Mouse (Mus musculus) limb, embryonic 11.5 days (tissue): Measurements from ENCODE around the gene Slc1a1. TPM values are rescaled to one million over a fixed set of nuclear protein-coding genes. Genes with fewer than 3 reads are reported as not detected.

Experiments used
- ATAC-seq: fragments of 200-750 bp; cut with Nextera tagmentation; 2 replicates; pipeline ENCODE4 v1.8.0; 2017; ENCODE audit warnings: low read depth; ENCODE audit not compliant: insufficient number of reproducible peaks, low FRiP score, low TSS enrichment
- DNase-seq: peaks from one replicate; pipeline ENCODE4 v3.0.0-alpha.2; 2015; ENCODE audit warnings: low spot score
- H3K27ac ChIP-seq: fragments of 300-500 bp; sonication (generic); replicated peaks from 2 replicates; pipeline ENCODE4 v1.5.1; 2014; ENCODE audit warnings: low read depth, mild to moderate bottlenecking, low read length
- H3K27me3 ChIP-seq: fragments of 300-500 bp; sonication (generic); 2 replicates; pipeline ENCODE4 v1.6.1; 2014; ENCODE audit warnings: mild to moderate bottlenecking, low read length, mixed read lengths; ENCODE audit not compliant: control insufficient read depth, insufficient read depth
- H3K36me3 ChIP-seq: fragments of 300-500 bp; sonication (generic); 2 replicates; pipeline ENCODE4 v1.6.1; 2014; ENCODE audit warnings: mild to moderate bottlenecking, low read length, moderate library complexity, mixed read lengths; ENCODE audit not compliant: control insufficient read depth, insufficient read depth
- H3K4me1 ChIP-seq: fragments of 300-500 bp; sonication (generic); 2 replicates; pipeline ENCODE4 v1.6.1; 2014; ENCODE audit warnings: low read length, mixed read lengths; ENCODE audit not compliant: control insufficient read depth, insufficient read depth
- H3K4me2 ChIP-seq: fragments of 300-500 bp; sonication (generic); 2 replicates; pipeline ENCODE4 v1.6.1; 2014; ENCODE audit warnings: low read depth, mild to moderate bottlenecking, moderate library complexity; ENCODE audit not compliant: severe bottlenecking
- H3K4me3 ChIP-seq: fragments of 300-500 bp; sonication (generic); 2 replicates; pipeline ENCODE4 v1.5.1; 2014; ENCODE audit warnings: low read depth, low read length
- H3K9ac ChIP-seq: fragments of 300-500 bp; sonication (generic); 2 replicates; pipeline ENCODE4 v1.6.1; 2014; ENCODE audit warnings: mild to moderate bottlenecking, low read length
- H3K9me3 ChIP-seq: fragments of 300-500 bp; sonication (generic); 2 replicates; pipeline ENCODE4 v1.6.1; 2016; ENCODE audit warnings: low read length; ENCODE audit not compliant: control insufficient read depth
- WGBS: fragments of 180-500 bp; shearing (Covaris S2); extraction: QIAGEN DNeasy Blood & Tissue Kit; methylation state at CpG from one replicate; pipeline ENCODE4 v1.1.7; 2014; 5-methylcytosine and 5-hydroxymethylcytosine counted together
- polyA plus RNA-seq: library from polyadenylated mRNA; unstranded; fragments of >200 nt; fragmentation: Nextera tagmentation; extraction: Ambion mirVana; gene quantifications from 2 replicates; pipeline ENCODE4 v1.2.1, GENCODE M21; 2014

Slc1a1 gene
- polyA plus RNA-seq: 0.31 and 0.36 TPM in 2 replicates

DNA sequence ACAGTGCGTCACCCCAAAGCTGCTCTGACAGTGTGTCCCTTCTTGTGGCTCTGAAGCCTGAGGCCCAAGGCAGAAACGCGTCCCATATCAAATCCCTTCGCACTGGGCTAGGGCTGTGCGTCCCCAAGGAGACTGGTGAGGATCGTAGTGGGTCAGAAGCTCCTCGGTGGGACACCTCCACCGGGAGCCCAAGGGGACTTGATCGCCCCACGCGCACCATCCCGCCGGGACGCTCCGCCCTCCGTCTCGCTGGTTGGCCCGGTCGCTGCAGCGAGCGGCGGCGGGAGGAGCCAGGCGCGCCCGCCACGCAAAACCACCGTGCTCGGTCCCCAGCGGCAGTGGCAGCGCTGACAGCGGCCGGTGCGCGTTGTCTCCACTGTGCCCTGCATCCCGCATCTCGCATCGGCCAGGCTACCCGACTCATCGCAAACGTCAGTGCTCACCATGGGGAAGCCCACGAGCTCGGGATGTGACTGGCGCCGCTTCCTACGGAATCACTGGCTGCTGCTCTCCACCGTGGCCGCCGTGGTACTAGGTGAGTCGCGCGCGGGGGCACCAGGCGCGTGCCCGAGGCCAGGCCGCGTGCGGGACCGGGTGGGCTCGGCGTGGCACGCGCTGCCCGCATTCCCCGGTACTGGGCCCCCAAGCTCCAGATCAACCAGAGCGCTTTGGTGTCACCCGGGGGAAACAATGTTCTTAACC, at the start of gene Slc1a1:
Gene Slc1a1, plus strand, starts transcription at position 252 of the 702 bp plus-strand sequence.
- H3K36me3 ChIP-seq: no peaks in the 10 kb centered on the region
- H3K27ac ChIP-seq: no peak within 1 kb of the TSS
- DNase-seq: peak; percentile 67
- peak within 1 kb of the TSS; percentile 61 for H3K4me3 ChIP-seq
- H3K4me2 ChIP-seq: peak within 1 kb of the TSS; percentile 99
- WGBS: under 1% methylated on average over 68 of the region's 68 CpGs
- H3K9ac ChIP-seq: peak within 1 kb of the TSS; percentile 44
- no peaks in the 10 kb centered on the region for H3K4me1 ChIP-seq
- no peaks in the 10 kb centered on the region for H3K9me3 ChIP-seq
- H3K27me3 ChIP-seq: peaks cover 22% of the 10 kb centered on the region
- no peak for ATAC-seq

DNA sequence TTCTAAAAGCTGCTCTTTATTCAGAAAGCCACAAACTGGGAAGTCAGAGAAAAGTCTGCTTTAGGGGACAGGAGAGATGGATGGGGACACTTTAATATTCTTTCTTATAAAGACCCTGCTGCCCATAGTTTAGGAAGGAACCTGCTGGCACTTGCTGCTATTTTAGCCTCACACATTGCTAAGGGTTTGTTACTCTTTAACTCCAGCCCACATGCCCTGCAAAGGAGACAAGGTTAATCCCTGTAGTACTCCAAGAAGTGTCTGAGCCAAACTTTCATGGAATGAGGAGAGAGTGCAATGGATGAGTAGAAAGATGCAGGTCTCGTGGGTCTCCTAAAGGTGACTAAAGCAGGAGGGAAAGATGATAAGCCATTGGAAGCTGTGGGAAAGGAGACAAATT, 44.7 kb upstream of the Slc1a1 start:
- H3K4me1 ChIP-seq: no peaks in the 10 kb centered on the region
- no peak overlapping the region for H3K4me3 ChIP-seq
- H3K27ac ChIP-seq: no peak overlapping the region
- no peak for DNase-seq
- no peaks in the 10 kb centered on the region for H3K27me3 ChIP-seq
- H3K9ac ChIP-seq: no peak overlapping the region
- ATAC-seq: no peak
- H3K9me3 ChIP-seq: no peaks in the 10 kb centered on the region
- 71% methylated on average over 1 of the region's 1 CpGs for WGBS
- H3K4me2 ChIP-seq: no peak overlapping the region
- no peaks in the 10 kb centered on the region for H3K36me3 ChIP-seq

- no peaks in the 10 kb centered on the region for H3K27me3 ChIP-seq
- no peaks in the 10 kb centered on the region for H3K4me1 ChIP-seq
- H3K9ac ChIP-seq: no peak overlapping the region
- no peak overlapping the region for H3K27ac ChIP-seq
- DNase-seq: no peak
- 82% methylated on average over 2 of the region's 2 CpGs for WGBS
- H3K4me3 ChIP-seq: no peak overlapping the region
- H3K4me2 ChIP-seq: no peak overlapping the region
- H3K36me3 ChIP-seq: no peaks in the 10 kb centered on the region
- no peak for ATAC-seq
- H3K9me3 ChIP-seq: no peaks in the 10 kb centered on the region
Observed at GRCm38 (mm10) chr19:28793307-28793706, 41.5 kb upstream of the Slc1a1 start.

- no peak for DNase-seq
- Histone ChIP-seq H3K9me3 (no peaks in the 10 kb centered on the region), H3K4me2 (no peak overlapping the region), H3K27ac (no peak overlapping the region), H3K4me3 (no peak overlapping the region), H3K4me1 (no peaks in the 10 kb centered on the region), H3K9ac (no peak overlapping the region), H3K27me3 (no peaks in the 10 kb centered on the region), H3K36me3 (no peaks in the 10 kb centered on the region)
- no peak for ATAC-seq
- WGBS: 77% methylated on average over 5 of the region's 5 CpGs
Observed at GRCm38 (mm10) chr19:28796146-28796848, 38.6 kb upstream of the Slc1a1 start.

GRCm38 (mm10) chr19:28796966-28797365, 37.9 kb upstream of the Slc1a1 start:
- ATAC-seq (no peak), DNase-seq (no peak)
- Histone ChIP-seq H3K27me3 (no peaks in the 10 kb centered on the region), H3K36me3 (no peaks in the 10 kb centered on the region), H3K4me2 (no peak overlapping the region), H3K9ac (no peak overlapping the region), H3K27ac (no peak overlapping the region), H3K4me1 (no peaks in the 10 kb centered on the region), H3K4me3 (no peak overlapping the region), H3K9me3 (no peaks in the 10 kb centered on the region)
- 79% methylated on average over 1 of the region's 1 CpGs for WGBS

DNA sequence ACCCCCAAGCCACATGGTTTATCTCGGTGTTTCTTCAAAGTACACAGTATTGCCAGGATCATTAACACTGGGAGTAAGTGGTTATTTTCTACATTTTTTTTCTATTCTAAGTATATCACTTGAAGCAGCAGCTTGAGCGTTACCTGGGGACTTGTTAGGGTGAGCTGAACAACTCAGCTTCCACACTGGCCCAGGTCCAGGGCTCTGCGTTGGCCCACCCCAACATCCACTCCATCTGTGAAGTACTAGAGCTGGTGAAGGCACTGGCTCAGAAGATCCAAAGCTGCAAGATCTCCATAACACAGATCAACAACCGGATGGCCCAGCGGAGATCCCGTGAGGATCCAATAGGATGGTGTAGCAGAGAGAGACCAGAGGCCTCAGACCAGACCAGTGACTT, 37.2 kb upstream of the Slc1a1 start:
- H3K36me3 ChIP-seq: no peaks in the 10 kb centered on the region
- WGBS: 91% methylated on average over 6 of the region's 6 CpGs
- no peak overlapping the region for H3K4me3 ChIP-seq
- no peaks in the 10 kb centered on the region for H3K4me1 ChIP-seq
- no peak for DNase-seq
- no peak for ATAC-seq
- no peaks in the 10 kb centered on the region for H3K27me3 ChIP-seq
- no peak overlapping the region for H3K4me2 ChIP-seq
- H3K9ac ChIP-seq: no peak overlapping the region
- H3K9me3 ChIP-seq: no peaks in the 10 kb centered on the region
- no peak overlapping the region for H3K27ac ChIP-seq

DNA sequence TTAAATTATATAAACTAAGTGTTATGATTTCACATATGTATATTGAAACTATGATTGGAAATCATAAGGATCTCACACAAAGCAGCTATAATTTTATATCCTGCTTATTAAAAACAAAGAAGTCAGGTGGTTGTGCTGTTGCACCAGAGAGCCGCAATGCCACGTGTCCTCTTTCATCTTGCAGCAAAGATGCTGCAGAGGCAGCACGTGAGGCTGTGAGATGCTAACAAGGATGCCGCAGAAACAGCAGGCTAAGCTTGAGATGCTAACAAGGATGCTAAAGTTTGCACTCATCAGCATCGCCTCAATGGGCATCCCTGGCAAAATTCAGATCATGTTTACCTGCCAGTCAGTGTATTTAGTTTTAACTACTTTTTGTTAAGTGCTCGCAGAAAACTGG, 34.4 kb upstream of the Slc1a1 start:
- H3K4me1 ChIP-seq: no peaks in the 10 kb centered on the region

DNA sequence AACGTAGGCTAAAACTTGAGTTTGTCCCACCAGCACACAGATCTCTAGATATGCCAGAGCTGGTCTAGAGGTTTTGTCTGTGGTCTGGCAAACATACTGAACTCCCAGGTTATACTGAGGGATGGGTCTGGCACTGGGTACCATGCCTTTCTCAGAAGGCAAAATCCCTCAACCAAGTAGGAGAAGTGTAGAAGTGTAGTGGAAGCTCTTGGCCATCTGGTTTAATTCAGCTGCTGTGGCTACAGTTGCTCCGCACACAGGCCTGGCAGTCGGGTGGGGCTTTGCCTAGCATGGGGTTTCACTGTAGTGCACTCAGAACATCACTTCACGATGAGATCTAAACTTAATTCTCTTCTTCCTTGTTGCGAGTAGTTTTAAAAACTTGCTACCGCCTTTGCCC, 28.6 kb upstream of the Slc1a1 start:
- Histone ChIP-seq H3K4me1 (no peaks in the 10 kb centered on the region), H3K9ac (no peak overlapping the region), H3K36me3 (no peaks in the 10 kb centered on the region), H3K27ac (no peak overlapping the region), H3K4me3 (no peak overlapping the region), H3K9me3 (no peaks in the 10 kb centered on the region), H3K27me3 (no peaks in the 10 kb centered on the region), H3K4me2 (no peak overlapping the region)
- ATAC-seq (no peak), DNase-seq (no peak)
- 87% methylated on average over 6 of the region's 6 CpGs for WGBS

More for the DNA sequence above, 34.4 kb upstream of the Slc1a1 start:
- Histone ChIP-seq H3K9ac (no peak overlapping the region), H3K4me3 (no peak overlapping the region), H3K36me3 (no peaks in the 10 kb centered on the region), H3K9me3 (no peaks in the 10 kb centered on the region), H3K27me3 (no peaks in the 10 kb centered on the region), H3K27ac (no peak overlapping the region), H3K4me2 (no peak overlapping the region)
- ATAC-seq (no peak), DNase-seq (no peak)
- whole genome bisulfite sequencing: 53% methylated on average over 6 of the region's 6 CpGs
